In the genomic region with DNA sequence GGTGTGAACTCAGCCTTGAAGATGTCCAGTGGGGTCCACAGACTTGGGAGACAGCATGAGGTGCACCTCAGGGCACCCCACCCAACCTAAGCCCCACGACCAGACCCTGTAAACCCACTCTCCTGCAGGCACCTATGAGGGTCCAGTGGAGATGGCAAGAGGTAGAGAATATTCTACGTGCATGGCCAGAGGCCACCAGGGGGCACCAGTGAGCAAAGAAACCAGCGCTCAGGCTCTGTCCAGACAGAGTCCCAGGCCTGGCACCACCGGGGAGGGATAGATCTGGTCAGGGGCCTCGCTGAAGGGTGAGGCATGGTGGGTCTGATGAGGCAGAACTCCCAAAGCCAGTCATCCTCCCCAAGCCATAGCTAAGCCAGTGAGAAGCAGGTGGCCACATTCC, we compare ENCODE assay signal across 8 mouse cellular contexts. TPM values are rescaled to one million over a fixed set of nuclear protein-coding genes. Genes with fewer than 3 reads are reported as not detected.
DNase-seq lines count a peak whose midpoint lies in the region; ATAC-seq and TF ChIP-seq lines count a peak whose summit lies in the region.
"Had no signal": no experiment of that assay in that cellular context is flagged by ENCODE, and none has a peak within 500 bp of the region (broad histone marks: within the 10 kb centered on the region; RNA-seq: fewer than 3 reads in every experiment).

No protein-coding gene starts in this region.

- H3K27me3 ChIP-seq in cerebellum, adult 2 months (ENCODE audit: control insufficient read depth, insufficient read depth, low read length) = no peaks in the 10 kb centered on the region
- no peaks in the 10 kb centered on the region for H3K27me3 ChIP-seq in forebrain, embryonic 16.5 days (replicated peaks; ENCODE audit: control insufficient read depth, insufficient read depth, low read length)
- H3K27me3 ChIP-seq in hindbrain, embryonic 13.5 days = no peaks in the 10 kb centered on the region

- no peak for TF ChIP-seq POLR2A in cerebellum, adult 2 months (IDR thresholded peaks at IDR 0.05; ENCODE audit: borderline replicate concordance, insufficient read depth, low read length)

- intact Hi-C loops in left cerebral cortex, postnatal 14 days (cut with DNase I) = loop anchor here (5.0 to 10.0 kb wide), 2 partner anchors 71 to 288 kb away; partner anchors contain the start of gene Ccdc85c

- H3K9ac ChIP-seq in forebrain, embryonic 16.5 days (replicated peaks; ENCODE audit: low read depth, low read length) = no peak overlapping the region
- no peak overlapping the region for H3K9ac ChIP-seq in hindbrain, embryonic 13.5 days

- H3K4me3 ChIP-seq in cerebellum, adult 2 months (replicated peaks; ENCODE audit: insufficient read depth, low read depth, low read length) = no peak overlapping the region
- H3K4me3 ChIP-seq in forebrain, embryonic 16.5 days (replicated peaks; ENCODE audit: low read length) = no peak overlapping the region
- H3K4me3 ChIP-seq in hindbrain, embryonic 13.5 days = no peak overlapping the region
- H3K4me3 ChIP-seq: myocyte had no signal

- peaks cover 10% of the 10 kb centered on the region; the same call in 1 of the 2 replicates for H3K36me3 ChIP-seq in forebrain, embryonic 16.5 days (ENCODE audit: control insufficient read depth, insufficient read depth)
- peaks cover 54% of the 10 kb centered on the region for H3K36me3 ChIP-seq in hindbrain, embryonic 13.5 days

- peak; percentile 65 for ATAC-seq in forebrain, embryonic 16.5 days
- peak; percentile 47 for ATAC-seq in hindbrain, embryonic 13.5 days (ENCODE audit: low FRiP score)

- no peak overlapping the region for H3K4me2 ChIP-seq in forebrain, embryonic 16.5 days (ENCODE audit: low read length)
- no peak overlapping the region for H3K4me2 ChIP-seq in hindbrain, embryonic 13.5 days

- peak; percentile 64 for DNase-seq in R1 (ENCODE audit: low read depth, low spot score)
- DNase-seq in cerebellum, adult 2 months = peak; percentile 72 to 84
- DNase-seq in left cerebral cortex, postnatal 14 days (ENCODE audit: low spot score in 2 of 2) = peak; percentile 60 to 83
- DNase-seq in mesoderm, embryonic 11.5 days (ENCODE audit: low read depth, low spot score) = peak; percentile 81
- peak; percentile 50 for DNase-seq in skeletal muscle tissue, adult 2 months (ENCODE audit: low read depth, low spot score)

- no peaks in the 10 kb centered on the region for H3K9me3 ChIP-seq in forebrain, embryonic 16.5 days (ENCODE audit: control insufficient read depth, low read length)
- H3K9me3 ChIP-seq in hindbrain, embryonic 13.5 days = no peaks in the 10 kb centered on the region

- H3K4me1 ChIP-seq in cerebellum, adult 2 months (ENCODE audit: control insufficient read depth, insufficient read depth, low read length) = peaks cover 30% of the 10 kb centered on the region
- peaks cover 8% of the 10 kb centered on the region for H3K4me1 ChIP-seq in forebrain, embryonic 16.5 days (replicated peaks; ENCODE audit: control insufficient read depth, insufficient read depth, low read length)
- peaks cover 30% of the 10 kb centered on the region for H3K4me1 ChIP-seq in hindbrain, embryonic 13.5 days (replicated peaks)

- no peak overlapping the region for H3K27ac ChIP-seq in cerebellum, adult 2 months (ENCODE audit: insufficient read depth, low read length)
- no peak overlapping the region for H3K27ac ChIP-seq in forebrain, embryonic 16.5 days (ENCODE audit: low read length)
- no peak overlapping the region for H3K27ac ChIP-seq in hindbrain, embryonic 13.5 days

- WGBS in cerebellum, adult 2 months = 8% methylated on average over 5 of the region's 5 CpGs
- 15% methylated on average over 5 of the region's 5 CpGs for WGBS in forebrain, embryonic 16.5 days
- 9% methylated on average over 5 of the region's 5 CpGs for WGBS in hindbrain, embryonic 13.5 days

- peak; percentile 89 for TF ChIP-seq CTCF in cerebellum, adult 2 months (IDR thresholded peaks at IDR 0.05; ENCODE audit: borderline replicate concordance, insufficient read depth, low read depth, low read length)

RNA-seq across cellular contexts. Expression of gene Ccnk, which starts 27.3 kb away (rescaled TPM):
- polyA plus RNA-seq in cerebellum, adult 2 months (2012; rRNA removed) = 27.0 and 32.0 TPM in 2 replicates
- 3.1 and 3.2 TPM in 2 replicates for polyA plus RNA-seq in forebrain, embryonic 16.5 days (2015; fragmentation: Nextera tagmentation; extraction: Ambion mirVana)
- polyA plus RNA-seq in hindbrain, embryonic 13.5 days (2015; fragmentation: Nextera tagmentation; extraction: Ambion mirVana) = 3.8 and 4.0 TPM in 2 replicates
- 10 to 100 TPM; 32.4 TPM for total RNA-seq in left cerebral cortex, postnatal 14 days (2021)

RNA-seq across cellular contexts. Expression of gene Setd3, which starts 27.5 kb away (rescaled TPM):
- polyA plus RNA-seq in cerebellum, adult 2 months (2012; rRNA removed) = 117 and 122 TPM in 2 replicates
- 104 and 116 TPM in 2 replicates for polyA plus RNA-seq in forebrain, embryonic 16.5 days (2015; fragmentation: Nextera tagmentation; extraction: Ambion mirVana)
- 99.7 and 102 TPM in 2 replicates for polyA plus RNA-seq in hindbrain, embryonic 13.5 days (2015; fragmentation: Nextera tagmentation; extraction: Ambion mirVana)
- total RNA-seq in left cerebral cortex, postnatal 14 days (2021) = 100 to 1,000 TPM; 123 to 127 TPM
